Mouse (Mus musculus) testis, adult 2 months (tissue): ENCODE data around the gene Etl4.

ENCODE experiments used
- CTCF ChIP-seq: fragments of 200-500 bp; IDR thresholded peaks from 2 replicates; pipeline ENCODE4 v1.5.1; 2012; ENCODE audit warnings: low read depth, mild to moderate bottlenecking, inconsistent platforms, low read length, moderate library complexity; ENCODE audit not compliant: control insufficient read depth, insufficient read depth, insufficient replicate concordance
- POLR2A ChIP-seq: fragments of 200-500 bp; IDR thresholded peaks from 2 replicates; pipeline ENCODE4 v1.6.1; 2012; ENCODE audit warnings: low read depth, mild to moderate bottlenecking, inconsistent platforms, low read length, moderate library complexity; ENCODE audit not compliant: control insufficient read depth

GRCm38 (mm10) chr2:20723990-20724745 lies 814.6 kb downstream of the Etl4 start:
- TF ChIP-seq POLR2A (peak; percentile 41; the same call in 1 of the 2 replicates), CTCF (no peak)
